Mouse (Mus musculus): Measurements from ENCODE around the gene Rnf121.

Rnf121 gene

DNA sequence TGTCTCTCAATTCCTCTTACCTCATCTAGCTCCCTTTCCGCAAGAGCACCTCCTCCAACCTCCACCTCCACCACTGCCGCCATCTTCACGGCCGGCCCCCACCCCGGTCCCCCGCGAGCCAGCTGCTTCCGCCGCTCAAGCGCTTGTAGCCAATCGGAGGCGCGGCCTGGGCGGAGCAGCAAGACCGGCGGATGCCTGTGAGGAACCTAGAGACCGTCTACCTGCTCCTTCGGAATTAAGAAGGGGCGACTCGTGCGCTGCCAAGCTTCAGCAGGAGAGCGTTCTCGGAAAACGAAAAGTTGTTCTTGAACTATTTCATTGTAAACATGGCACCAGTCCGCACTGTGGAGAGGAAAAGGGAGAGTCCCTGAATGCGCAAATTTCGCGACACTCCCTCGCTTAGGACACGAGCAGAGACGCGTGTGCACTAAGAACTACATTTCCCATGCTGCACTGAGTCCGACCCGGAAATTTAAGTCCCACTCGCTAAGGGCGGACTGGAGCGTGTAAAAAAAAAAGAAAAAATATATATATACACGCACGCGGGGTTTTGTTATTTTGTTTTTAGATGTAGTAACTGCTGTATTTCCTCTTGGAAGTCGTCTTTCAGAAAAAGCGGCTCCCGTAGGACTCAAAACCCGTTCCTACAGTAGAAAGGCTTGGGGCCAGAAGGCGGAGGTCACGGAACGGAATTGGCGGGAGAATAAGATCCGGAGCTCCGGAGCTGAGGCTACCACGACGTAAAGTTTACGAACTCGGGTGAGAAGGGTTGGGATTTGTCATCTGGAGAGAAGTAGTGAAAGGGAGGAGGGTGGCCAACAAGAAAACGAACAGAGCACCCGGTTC, at the start of gene Rnf121, which contains the start of the genes Xndc1 and Xntrpc:
Rnf121 (minus strand) TSS at position 424 of the 846 bp plus-strand sequence.
Xndc1 (plus strand) TSS at position 466 of the 846 bp plus-strand sequence.
Xntrpc (plus strand) TSS at position 668 of the 846 bp plus-strand sequence.
- TF ChIP-seq GATA4 (IDR thresholded peaks at IDR 0.05; ENCODE audit: insufficient replicate concordance, low read length), result peak; percentile 25; the same call in 1 of the 2 replicates

DNA sequence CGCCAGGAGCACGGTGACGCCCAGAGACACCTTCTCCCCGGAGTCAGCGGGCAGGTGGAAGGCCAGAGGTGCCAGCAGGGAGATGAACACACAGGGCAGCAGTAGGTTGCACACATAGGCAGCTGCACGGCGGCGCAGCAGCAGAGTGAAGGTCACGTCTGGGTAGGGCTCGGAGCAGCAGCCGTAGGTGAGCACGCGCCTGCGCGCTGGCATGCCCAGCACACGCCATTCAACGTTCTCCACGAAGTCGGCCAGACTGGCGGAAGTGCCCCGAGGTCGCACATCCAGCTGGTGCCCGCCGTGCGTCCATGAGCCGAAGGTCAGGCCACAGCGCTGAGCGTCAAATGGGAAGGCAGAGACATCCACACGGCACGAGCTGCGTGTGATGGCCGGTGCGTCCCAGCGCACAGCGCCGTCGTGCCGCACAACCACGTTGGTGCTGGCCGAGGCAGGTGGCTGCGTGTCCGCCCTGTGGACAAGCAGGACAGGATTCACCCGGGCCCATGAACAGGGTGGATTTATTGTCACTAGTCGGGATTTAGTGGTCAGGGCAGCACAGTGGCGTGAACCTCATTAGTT, 48.0 kb upstream of the Rnf121 start:
- no peak for TF ChIP-seq GATA4 (IDR thresholded peaks at IDR 0.05; ENCODE audit: insufficient replicate concordance, low read length)

DNA sequence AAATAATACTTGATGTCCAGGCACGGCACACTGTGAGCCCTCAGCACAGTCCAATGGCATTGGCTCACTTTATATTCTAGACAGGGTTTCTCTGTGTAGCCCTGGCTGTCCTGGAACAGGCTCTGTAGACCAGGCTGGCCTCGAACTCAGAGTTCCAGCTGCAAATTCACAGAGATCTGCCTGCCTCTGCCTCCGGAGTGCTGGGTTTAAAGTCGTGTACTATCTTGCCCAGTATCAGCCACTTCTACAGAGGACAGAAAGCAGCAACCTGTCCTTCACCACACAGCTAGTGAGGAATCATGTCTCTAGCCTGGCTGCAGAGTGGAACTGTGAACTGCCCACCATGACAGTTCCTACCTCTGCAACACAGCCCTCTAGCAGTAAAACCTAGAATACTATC, 44.5 kb upstream of the Rnf121 start:
- no peak for TF ChIP-seq GATA4 (IDR thresholded peaks at IDR 0.05; ENCODE audit: insufficient replicate concordance, low read length)

DNA sequence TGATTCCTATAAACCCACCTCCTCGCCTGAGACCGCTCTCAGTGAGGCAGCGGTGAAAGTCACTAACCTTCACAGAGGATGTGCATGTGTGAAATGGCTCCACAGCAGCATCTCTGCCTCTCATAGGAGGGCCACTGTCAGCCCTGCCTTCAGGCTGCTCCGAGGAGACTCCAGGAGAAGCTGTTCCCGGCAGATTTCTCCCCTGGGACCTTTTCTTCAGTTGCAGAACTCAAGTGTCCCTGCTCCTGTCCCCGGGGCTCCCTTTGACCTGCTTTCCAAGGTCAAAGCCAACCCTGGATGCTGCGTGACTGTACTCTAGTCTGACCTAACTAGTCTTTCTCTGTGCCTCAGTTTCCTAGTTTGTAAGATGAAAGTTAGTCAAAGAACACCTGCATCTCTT, 43.9 kb upstream of the Rnf121 start, which contains the start of gene Art5:
Art5 (minus strand) TSS at position 319 of the 400 bp plus-strand sequence.
- TF ChIP-seq GATA4 (IDR thresholded peaks at IDR 0.05; ENCODE audit: insufficient replicate concordance, low read length), result no peak

DNA sequence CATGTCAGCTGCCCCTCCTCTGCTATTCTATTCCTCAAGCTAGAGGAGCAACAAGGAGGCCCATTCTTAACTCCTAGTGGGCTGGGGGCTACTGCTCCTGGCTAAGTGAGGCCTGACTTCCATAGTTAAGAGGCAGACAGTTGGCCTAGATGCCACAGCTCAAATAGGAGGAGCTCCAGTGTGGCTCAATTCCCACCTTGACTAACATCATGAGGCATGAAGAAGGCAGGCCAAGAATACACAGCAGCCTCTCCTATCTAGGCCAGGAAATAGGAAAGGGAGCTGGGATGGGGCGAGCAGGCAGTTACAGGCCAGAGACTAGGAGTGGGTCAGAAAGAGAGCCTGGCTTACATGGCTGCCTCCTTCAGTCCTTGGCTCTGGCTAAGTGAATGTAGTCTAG, 42.9 kb upstream of the Rnf121 start:
- no peak for TF ChIP-seq GATA4 (IDR thresholded peaks at IDR 0.05; ENCODE audit: insufficient replicate concordance, low read length)

DNA sequence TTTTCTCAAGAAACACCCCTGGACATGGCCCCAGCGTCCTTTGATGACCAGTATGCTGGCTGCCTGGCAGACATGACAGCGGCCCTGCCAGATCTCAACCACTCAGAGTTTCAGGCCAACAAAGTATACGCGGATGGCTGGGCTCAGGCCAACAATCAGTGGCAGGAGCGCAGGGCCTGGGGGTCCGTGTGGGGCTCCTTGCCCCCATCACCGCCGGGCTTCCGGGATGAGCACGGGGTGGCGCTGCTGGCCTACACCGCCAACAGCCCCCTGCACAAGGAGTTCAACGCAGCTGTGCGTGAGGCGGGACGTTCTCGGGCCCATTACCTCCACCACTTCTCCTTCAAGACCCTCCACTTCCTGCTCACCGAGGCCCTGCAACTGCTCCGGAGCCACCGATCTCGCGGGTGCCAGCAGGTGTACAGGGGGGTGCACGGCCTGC, 41.5 kb upstream of the Rnf121 start:
- no peak for TF ChIP-seq GATA4 (IDR thresholded peaks at IDR 0.05; ENCODE audit: insufficient replicate concordance, low read length)

DNA sequence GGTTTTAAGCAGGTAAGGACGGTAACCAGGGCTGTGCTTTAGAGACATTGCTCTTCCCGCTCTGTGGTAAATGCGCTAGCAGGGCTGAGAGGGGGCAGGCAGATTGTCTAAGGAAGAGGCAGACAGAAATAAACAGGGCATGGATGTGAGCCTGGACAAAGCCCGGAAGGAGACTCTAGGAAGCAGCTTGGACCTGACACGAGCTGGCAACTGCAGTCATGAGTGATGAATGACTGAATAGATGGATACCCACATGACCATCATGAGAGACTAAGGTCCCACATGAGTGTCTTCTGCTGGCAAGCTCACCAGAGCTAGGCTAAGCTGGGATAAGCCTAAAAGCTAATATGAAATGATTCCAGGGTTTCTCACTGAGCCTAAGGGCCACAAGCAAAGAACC, 38.9 kb upstream of the Rnf121 start:
- no peak for TF ChIP-seq GATA4 (IDR thresholded peaks at IDR 0.05; ENCODE audit: insufficient replicate concordance, low read length)

DNA sequence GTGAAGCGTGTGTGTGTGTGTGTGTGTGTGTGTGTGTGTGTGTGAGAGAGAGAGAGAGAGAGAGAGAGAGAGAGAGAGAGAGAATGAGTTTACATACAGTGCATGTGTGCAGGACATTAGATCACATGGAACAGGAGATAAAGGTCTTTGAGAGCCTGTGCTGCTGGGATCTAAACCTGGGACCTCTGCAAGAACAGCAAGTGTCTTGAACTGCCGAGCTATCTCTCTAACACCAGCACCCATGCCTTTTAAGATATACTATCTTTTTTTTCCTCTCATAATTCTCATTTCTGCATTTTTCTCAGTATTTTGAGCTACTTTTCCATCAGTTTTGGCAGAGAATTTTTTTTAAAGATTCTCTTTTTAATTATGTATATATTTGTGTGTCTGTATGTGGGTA, 38.3 kb upstream of the Rnf121 start:
- no peak for TF ChIP-seq GATA4 (IDR thresholded peaks at IDR 0.05; ENCODE audit: insufficient replicate concordance, low read length)

DNA sequence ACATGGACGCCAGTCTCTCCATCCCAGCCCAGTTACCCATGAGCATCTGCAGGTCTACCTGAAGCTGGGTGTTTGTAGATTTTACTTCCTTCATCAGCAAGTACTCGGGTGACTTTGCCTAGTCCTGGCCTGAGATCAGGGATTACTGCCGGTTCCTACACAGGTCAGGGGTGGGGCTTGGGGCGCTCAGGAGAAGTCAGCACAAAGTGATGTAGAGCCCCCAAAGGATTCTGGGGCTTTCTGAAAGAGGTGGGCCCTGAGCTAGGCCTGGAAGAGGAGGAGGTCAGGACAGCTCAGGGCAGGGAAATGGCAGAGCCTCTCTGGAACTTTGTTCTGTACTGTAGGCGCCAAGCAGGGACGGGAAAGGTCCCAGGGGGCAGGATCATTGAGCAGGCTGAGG, 37.4 kb upstream of the Rnf121 start:
- TF ChIP-seq GATA4 (IDR thresholded peaks at IDR 0.05; ENCODE audit: insufficient replicate concordance, low read length), result no peak

DNA sequence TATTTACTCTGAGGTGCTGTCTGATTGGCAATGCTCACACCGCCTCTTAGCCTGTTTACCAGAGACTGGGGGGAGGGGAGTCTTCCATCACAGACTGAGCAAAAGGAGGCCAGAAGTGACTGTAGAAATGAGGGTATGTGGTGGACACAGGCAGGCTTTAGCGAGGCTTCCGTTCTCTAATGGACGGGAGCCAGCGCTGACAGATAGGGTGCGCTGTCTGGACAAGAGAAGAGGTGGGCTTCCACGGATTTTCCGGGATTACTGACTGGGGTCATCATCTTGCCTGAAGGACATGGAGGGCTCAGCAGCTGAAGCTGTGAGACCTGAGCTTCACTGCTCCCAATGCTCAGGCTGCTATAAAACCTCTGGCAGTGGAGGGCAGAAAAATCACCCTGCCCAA, 37.0 kb upstream of the Rnf121 start:
- no peak for TF ChIP-seq GATA4 (IDR thresholded peaks at IDR 0.05; ENCODE audit: insufficient replicate concordance, low read length)

DNA sequence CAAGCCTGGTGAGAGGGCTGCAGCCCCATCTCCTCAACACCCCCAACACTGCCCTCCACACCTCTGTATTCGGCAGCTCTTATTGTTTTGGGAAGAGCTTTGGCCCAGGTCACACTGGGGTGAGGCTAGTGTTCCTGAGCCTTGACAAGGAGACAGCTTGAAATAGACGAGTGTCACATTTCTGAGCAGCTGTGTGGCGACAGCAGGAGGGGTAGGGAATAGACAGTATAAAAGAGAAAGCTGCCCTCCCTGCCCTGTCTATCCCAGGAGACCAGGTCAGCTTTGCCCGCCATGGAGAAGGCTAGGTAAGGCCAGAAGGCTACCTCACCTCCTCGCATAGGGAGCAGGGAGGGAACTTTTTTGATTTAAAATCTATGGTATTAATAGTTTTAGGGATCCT, 36.2 kb upstream of the Rnf121 start, which contains the start of gene Art1:
Art1 (plus strand) TSS at position 257 of the 400 bp plus-strand sequence.
- TF ChIP-seq GATA4 (IDR thresholded peaks at IDR 0.05; ENCODE audit: insufficient replicate concordance, low read length), result no peak

DNA sequence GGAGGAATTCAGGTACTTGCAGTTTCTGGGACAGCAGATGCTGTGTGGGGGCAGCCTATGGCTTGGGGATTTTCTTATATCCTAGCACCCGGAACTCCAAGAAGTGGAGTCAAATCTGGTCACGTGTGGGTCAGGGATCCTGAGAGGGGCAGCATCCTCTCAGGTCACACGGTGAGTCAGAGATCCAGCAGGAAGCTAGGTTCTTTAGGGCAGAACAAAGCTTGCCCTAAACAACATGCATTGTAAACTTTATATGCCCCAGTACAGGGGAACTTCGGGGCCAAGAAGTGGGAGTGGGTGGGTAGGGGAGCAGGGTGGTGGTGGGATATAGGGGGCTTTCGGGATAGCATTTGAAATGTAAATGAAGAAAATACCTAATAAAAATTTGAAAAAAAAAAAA, 35.6 kb upstream of the Rnf121 start:
- TF ChIP-seq GATA4 (IDR thresholded peaks at IDR 0.05; ENCODE audit: insufficient replicate concordance, low read length), result no peak

DNA sequence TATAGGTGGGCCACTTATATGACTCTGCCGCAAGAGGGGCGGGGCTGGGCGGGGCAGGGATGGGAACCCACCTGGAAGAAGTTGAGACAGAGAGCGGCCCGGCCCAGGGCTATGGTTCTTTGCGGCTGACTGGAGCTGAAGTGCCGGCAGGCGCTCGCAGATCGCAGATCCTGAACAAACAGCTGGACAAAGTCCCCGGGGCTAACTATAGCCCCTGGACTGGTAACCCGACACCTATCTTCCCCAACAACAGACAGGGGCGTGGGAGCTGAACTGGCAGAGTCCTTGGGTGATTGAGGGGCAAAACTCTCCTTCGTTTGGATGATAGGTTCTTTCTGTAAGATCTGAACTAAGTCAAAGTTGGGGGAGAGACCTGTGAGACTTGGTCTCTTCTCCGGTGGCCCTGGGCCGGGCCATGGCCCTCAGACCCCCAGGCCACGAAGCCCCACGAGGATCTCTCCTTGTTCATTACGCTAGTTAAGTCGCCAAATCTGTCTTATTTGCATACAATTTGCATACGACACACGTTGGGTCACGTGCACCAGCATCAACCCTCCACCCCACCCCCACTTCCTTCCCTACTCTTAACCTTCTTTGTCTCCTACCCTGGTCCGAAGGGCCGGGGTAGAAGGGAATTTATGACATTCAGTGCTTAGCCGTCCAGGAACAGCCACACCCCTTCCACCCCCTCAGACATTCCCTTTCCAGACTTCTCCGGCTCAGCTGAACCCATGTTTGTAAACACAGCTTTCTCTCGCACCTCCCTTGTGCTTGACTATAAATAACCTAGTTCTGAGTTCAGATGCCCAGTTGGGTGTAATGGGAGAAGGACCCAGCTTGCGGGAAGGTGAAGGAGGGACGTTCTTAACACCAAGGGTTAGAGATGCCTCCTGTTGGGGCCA, 34.7 kb upstream of the Rnf121 start:
- no peak for TF ChIP-seq GATA4 (IDR thresholded peaks at IDR 0.05; ENCODE audit: insufficient replicate concordance, low read length)

DNA sequence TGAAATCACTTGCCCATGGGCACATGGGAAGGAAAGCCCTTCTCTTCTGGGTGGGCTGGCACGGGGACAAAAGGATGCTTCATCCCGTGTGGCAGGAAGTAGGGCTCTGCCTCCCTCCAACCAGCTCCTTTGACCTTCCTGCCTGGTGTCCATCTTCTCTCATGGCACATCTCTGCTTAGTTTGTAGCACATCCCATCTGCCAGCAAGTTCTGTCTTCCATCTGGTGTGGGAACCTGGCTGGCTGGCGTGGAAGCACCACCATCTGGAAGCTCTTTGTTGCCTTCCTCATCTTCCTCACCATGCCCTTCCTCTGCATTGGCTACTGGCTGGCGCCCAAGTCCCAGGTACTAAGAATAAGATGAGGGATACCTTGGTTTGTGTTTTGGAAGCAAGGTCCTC, 22.1 kb upstream of the Rnf121 start:
- no peak for TF ChIP-seq GATA4 (IDR thresholded peaks at IDR 0.05; ENCODE audit: insufficient replicate concordance, low read length)

DNA sequence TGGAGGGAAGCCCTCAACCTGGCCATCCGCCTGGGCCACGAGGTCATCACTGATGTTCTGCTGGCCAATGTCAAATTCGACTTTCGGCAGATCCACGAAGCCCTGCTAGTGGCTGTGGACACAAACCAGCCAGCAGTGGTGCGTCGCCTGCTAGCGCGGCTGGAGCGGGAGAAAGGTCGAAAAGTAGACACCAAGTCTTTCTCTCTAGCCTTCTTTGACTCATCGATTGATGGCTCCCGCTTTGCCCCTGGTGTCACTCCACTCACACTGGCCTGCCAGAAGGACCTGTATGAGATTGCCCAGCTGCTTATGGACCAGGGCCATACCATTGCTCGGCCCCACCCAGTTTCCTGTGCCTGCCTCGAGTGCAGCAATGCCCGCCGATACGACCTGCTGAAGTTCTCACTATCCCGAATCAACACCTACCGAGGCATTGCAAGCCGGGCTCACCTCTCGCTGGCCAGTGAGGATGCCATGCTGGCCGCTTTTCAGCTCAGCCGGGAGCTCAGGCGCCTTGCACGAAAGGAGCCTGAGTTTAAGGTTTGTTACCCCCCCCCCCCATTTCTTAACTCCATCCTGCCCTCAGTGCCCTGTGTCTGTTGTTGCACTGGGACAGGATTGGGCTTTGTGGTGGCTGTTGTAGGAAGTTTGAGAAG, 18.9 kb upstream of the Rnf121 start:
- TF ChIP-seq GATA4 (IDR thresholded peaks at IDR 0.05; ENCODE audit: insufficient replicate concordance, low read length), result no peak
